Mouse (Mus musculus) ZHBTc4 (cell line): Measurements from ENCODE around the gene Gpr179.

Experiments used
- DNase-seq: peaks from one replicate; pipeline ENCODE4 v3.0.0-alpha.2; 2011; ENCODE audit warnings: low read depth, low spot score

The Gpr179 gene

GRCm38 (mm10) chr11:97289276-97290230, 62.3 kb downstream of the Gpr179 start:
- DNase-seq = peak; percentile 75

- DNase-seq = no peak
Measured at GRCm38 (mm10) chr11:97287643-97288042, 64.2 kb downstream of the Gpr179 start.

GRCm38 (mm10) chr11:97286973-97287372, 64.9 kb downstream of the Gpr179 start:
- peak; percentile 48 for DNase-seq

- DNase-seq = no peak
Measured at GRCm38 (mm10) chr11:97285852-97286775, 65.8 kb downstream of the Gpr179 start.

- DNase-seq = no peak
Measured at GRCm38 (mm10) chr11:97284854-97285253, 67.0 kb downstream of the Gpr179 start.

GRCm38 (mm10) chr11:97282179-97282578, 69.7 kb downstream of the Gpr179 start:
- DNase-seq = peak; percentile 49
